Mouse (Mus musculus) heart, postnatal 25 days (tissue): ENCODE data around the gene Rad51b. TPM values are rescaled to one million over a fixed set of nuclear protein-coding genes. Genes with fewer than 3 reads are reported as not detected.

Source experiments
- DNase-seq: peaks from one replicate; pipeline ENCODE4 v3.0.0; 2022; ENCODE audit warnings: low spot score
- intact Hi-C: fragments of 180-260 bp; cut with DNase I; formaldehyde crosslinking; loops from one replicate; pipeline ENCODE4 v1.15.1; 2025
- total RNA-seq, 2 experiments: library from RNA; stranded (reverse); gene quantifications; 2 replicates each; pipeline ENCODE4 v1.2.3; 2021

Rad51b gene
- total RNA-seq, 2 experiments from 2014 or later = 0.68 to 0.84 TPM

GRCm38 (mm10) chr12:79623308-79623707 lies 326.2 kb downstream of the Rad51b start:
- DNase-seq = no peak
- intact Hi-C loops = no loop called here

- DNase-seq = no peak
- intact Hi-C loops = no loop called here
These were observed 328.8 kb downstream of the Rad51b start for GRCm38 (mm10) chr12:79625699-79626554.

DNA sequence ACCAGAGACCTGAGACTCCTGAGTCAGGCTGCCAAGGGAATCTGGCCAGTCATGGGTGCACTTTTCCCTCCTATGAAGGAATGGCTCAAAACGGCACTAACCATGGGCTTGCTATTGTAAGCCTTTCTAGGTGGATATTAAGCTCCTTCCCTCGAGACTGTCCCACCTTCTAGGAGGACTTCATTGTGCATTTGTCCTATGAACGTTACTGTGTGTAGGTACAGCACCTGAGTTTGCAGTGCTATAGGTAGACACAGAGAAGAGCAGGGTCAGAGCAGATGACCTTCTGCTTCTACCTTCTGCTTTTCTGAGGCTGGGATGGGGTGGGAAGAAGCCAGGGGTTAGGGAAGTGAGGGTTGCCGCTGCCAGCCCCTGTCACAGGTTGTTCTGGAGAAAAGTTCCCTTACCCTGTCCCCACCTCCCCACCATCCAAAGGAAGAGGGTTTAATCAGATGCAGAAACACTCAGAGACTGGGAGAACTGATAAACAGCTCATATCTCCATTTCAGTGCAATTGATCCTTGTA lies 329.5 kb downstream of the Rad51b start:
- intact Hi-C loops = no loop called here
- DNase-seq = no peak

GRCm38 (mm10) chr12:79627351-79628120 lies 330.5 kb downstream of the Rad51b start:
- DNase-seq = no peak
- intact Hi-C loops = no loop called here

DNA sequence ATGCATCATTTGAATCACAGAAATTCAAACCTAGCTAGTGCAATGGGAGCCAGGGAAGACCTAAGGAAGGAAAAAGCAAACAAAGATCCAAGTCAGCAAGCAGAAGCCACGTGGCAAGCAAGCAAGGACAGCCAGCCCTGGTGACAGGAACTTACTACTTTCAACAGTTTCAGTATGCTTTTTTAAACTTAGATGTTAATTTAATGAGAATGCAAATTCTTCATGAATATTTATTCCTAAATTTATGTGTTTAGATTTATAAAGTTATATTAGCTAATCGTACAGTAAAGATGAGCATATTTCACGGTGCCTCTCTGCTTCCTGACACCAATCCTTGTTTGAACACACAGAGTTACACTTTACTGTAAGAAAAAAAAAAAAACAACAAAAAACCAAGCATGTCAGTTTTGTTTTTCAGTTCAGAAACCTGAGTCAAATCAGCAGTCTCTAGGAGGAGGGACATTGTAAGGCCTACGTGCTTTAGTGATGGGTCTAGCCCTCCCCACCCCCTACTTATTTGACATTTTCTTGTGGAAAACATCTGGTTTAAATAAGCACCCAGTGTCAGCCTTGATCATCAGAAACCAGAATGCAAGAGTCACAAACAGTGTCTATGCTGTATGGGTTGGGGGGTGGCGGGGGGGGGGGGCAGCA lies 331.2 kb downstream of the Rad51b start:
- intact Hi-C loops = no loop called here

GRCm38 (mm10) chr12:79629945-79630850 lies 333.1 kb downstream of the Rad51b start:
- DNase-seq = no peak
- intact Hi-C loops = no loop called here

More for the DNA sequence above, 331.2 kb downstream of the Rad51b start:
- DNase-seq = no peak

GRCm38 (mm10) chr12:79633458-79634106 lies 336.5 kb downstream of the Rad51b start:
- no peak for DNase-seq
- intact Hi-C loops = no loop called here

DNA sequence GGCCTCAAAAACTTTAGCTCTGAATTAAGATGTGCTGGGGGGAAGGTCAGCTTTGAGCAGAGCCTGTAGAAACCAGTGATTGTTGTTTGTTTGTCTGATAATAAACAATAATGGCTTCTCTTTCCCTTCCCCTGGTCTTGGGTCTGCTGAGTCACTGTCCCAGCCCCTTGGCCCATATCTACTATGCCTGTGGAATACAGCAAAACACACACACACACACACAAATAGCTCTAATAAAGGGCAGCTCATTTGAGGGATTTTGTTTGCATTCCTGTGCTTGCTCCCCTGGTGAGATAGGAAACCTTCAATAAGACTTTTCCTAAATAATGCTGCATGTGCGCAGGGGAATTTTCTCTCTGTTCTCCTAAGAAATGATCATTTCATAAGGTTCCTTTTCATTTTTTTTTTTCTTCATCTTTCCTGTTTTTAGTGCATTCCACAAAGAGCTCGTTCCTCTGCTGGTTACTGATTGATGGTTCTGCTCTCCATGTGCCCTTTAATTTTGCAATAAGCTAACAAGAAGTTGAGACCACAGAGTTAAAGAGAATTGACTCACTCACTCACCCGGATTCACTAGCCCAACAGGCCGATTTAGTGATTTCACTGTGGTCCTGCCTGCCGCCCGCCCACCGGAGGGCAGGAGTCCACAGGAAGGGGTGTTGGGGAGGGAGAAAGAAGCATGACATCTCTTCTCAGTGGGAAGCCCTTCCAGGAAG lies 344.6 kb downstream of the Rad51b start:
- intact Hi-C loops = no loop called here
- peak; percentile 23 for DNase-seq

DNA sequence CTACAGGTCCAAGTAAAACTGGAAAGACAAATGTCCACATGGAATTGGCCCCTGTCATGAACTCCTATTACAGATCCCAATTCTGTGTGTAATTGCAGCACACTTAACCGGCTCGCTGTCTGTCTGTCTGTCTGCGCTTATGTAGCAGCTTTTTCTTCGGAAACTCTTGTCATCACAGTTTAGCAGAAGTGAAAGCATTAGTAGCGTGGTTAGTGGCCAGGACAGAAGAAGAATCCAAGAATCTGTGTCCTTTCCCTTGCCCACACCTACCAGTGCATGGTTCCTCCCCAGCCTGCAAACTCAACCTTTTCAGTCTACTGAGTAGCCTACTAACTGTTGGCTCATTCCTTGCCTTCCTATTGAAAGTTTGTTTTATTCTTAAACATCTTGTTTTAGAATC lies 345.6 kb downstream of the Rad51b start:
- intact Hi-C loops = no loop called here
- no peak for DNase-seq

GRCm38 (mm10) chr12:79645656-79646055 lies 348.6 kb downstream of the Rad51b start:
- intact Hi-C loops = no loop called here
- no peak for DNase-seq

DNA sequence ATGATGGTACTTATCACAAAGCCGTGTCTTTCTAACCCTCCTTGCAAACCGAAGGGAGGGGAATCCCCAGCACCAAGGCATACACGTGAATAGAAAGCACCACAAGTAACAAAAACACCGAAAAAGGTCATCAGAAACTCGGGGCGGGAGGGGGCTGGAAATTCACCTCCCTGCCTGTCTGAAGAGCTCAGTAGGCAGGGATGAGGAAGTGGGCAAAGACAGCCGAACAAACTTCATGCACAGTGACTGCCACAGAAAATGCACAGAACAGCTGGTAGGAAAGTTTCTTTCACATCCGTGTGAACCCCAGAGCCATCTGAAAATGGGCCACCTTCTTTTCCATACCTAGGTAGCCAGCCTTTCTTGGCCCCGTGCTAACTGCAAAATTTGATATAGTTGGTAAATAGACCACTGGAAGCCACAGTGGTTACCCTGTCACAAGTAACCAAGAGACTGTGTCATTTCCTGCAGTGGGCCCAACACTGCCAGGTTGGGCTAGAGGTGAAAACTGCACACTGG lies 349.6 kb downstream of the Rad51b start:
- intact Hi-C loops = no loop called here
- DNase-seq = no peak

GRCm38 (mm10) chr12:79647382-79647781 lies 350.3 kb downstream of the Rad51b start:
- intact Hi-C loops = no loop called here

DNA sequence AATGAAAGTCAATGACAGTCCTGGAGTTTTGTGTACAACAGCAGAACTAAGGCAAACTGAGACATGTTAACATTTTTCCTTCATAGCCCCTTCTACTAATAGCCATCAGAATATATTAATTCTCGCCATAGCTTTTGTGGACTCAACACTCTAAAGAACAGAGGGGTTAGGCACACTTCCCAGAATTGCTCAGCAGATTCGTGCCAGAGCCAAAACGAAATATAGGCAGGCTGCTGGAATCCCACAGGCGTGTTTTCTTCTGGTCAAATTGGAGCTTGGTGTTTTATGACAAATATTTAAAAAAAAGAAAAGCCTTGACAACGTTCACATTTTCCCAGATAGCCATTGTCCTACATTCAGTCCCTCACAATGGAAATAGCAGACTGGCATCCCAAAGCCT lies 350.9 kb downstream of the Rad51b start:
- intact Hi-C loops = no loop called here

More at GRCm38 (mm10) chr12:79647382-79647781, 350.3 kb downstream of the Rad51b start:
- no peak for DNase-seq

DNA sequence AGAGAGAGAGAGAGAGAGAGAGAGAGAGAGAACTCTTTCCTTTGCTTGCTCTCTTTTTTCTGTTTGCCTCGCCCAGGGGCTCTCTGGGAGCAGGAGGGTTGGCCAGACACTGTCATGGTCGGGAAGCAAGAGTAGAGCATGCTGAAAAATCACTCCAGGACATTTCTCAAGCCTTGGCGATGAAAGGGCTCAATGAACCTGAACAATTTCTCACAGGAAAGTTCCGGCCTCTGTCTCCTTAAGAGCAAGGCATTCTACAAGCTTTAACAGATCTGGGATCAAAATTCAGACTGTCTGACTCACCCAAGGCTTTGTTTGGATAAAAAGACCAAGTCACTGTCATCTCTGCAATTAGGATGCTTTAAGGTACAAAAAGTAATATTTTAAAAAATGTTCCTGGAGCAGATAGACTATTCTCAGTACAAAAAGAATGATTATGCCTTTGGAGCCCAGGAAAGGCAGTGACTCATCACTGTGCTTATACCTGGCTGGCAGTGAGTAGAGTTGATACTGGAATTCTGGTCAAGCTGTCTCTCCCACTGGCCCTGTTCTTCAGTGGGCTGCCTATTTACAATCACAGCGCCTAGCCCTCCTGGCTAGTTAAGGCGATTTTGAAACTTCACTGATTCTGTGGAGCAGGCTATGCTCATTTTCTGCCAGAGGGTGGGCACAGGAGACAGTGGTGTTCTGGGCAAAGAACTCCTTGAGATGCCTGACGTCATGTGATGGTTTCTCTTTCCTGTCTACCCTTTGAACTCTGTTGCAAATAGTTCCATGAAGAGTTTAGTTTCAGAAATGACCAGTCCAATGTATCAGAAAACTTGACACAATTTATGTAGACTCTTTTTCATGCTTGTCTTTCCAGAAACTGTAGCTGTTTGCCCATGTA lies 352.0 kb downstream of the Rad51b start:
- DNase-seq = no peak
- intact Hi-C loops = no loop called here

More for the DNA sequence above, 350.9 kb downstream of the Rad51b start:
- DNase-seq = no peak

- intact Hi-C loops = no loop called here
These were observed 352.7 kb downstream of the Rad51b start for GRCm38 (mm10) chr12:79649796-79650195.

GRCm38 (mm10) chr12:79655138-79655537 lies 358.1 kb downstream of the Rad51b start:
- intact Hi-C loops = no loop called here
- no peak for DNase-seq

More at GRCm38 (mm10) chr12:79649796-79650195, 352.7 kb downstream of the Rad51b start:
- no peak for DNase-seq

DNA sequence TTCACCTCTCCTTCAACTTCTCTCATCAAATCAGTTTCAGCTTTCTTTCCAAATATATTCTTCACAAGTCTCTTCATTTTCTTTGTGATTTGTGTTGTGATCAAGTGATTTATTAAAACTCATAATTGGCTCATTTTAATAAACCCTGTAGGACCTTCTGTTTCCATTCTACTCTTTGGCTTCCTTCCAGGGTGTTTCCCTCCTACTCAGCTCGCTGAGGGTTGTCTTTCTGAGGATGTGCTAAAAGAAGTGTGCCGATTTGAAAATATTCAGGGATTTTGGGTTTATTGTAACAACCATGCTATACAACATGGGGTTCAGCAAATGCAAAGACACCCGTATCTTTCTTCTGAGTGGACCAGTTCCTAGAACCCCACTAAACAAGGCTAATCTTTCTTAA lies 361.8 kb downstream of the Rad51b start:
- DNase-seq = no peak
- intact Hi-C loops = no loop called here
